Mouse (Mus musculus) erythroblast, embryonic 14.5 days (primary cell): ENCODE data around the gene Hlx.

Experiments
- GATA1 ChIP-seq: IDR thresholded peaks from 2 replicates; pipeline ENCODE4 v1.6.1; 2012; ENCODE audit warnings: low read length, inconsistent platforms, mixed read lengths
- TAL1 ChIP-seq: IDR thresholded peaks from 3 replicates; pipeline ENCODE4 v1.6.1; 2012; ENCODE audit warnings: low read length, inconsistent platforms, mixed read lengths

DNA sequence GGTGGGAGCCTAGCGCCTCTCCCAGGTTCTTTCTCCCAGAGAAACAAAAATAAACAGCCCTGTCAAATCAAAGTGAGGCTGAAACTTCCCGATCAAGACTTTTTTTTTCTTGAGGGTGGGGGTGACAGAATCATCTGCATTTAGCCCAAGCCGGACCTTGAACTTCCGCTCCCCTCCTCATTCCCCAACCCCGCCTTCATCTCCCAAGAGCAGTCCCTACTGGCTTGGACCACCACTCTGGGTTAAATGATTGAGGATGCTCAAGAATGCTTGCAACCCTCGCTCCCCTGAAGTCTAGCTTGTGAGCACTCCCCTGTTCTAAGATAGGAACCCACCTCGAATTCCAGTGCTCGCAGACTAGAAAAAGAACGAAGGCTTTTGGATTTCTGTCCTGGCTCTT lies 11.3 kb downstream of the Hlx start:
- TF ChIP-seq GATA1: no peak
- no peak for TF ChIP-seq TAL1
